Mouse (Mus musculus) frontal cortex, postnatal 10 days (tissue): ENCODE results near the gene Etl4.
"Not testable (repeated sequence)": the region's sequence is repeated elsewhere in the genome, so short reads cannot be mapped to it uniquely, and the experiment has no call there.

Experiments
- DNase-seq, 2 experiments: peaks; one replicate each; pipeline ENCODE4 v3.0.0; 2022; ENCODE audit warnings: low spot score in 2 of 2, mixed read lengths in 1 of 2

Gene Etl4

GRCm38 (mm10) chr2:20167566-20167965, 258.0 kb downstream of the Etl4 start:
- no peak for DNase-seq

GRCm38 (mm10) chr2:20168156-20168555, 258.6 kb downstream of the Etl4 start:
- no peak for DNase-seq

- DNase-seq = not testable (repeated sequence)
These were observed 267.0 kb downstream of the Etl4 start for GRCm38 (mm10) chr2:20176456-20177184.

- not testable (repeated sequence) for DNase-seq
These were observed 267.7 kb downstream of the Etl4 start for GRCm38 (mm10) chr2:20177236-20177635.

- DNase-seq = not testable (repeated sequence)
These were observed 271.0 kb downstream of the Etl4 start for GRCm38 (mm10) chr2:20180561-20180960.

- DNase-seq = not testable (repeated sequence)
These were observed 277.6 kb downstream of the Etl4 start for GRCm38 (mm10) chr2:20187223-20187622.

GRCm38 (mm10) chr2:20203011-20203410, 293.4 kb downstream of the Etl4 start:
- no peak for DNase-seq

- no peak for DNase-seq
These were observed 297.1 kb downstream of the Etl4 start for GRCm38 (mm10) chr2:20206647-20207046.

- no peak for DNase-seq
These were observed 299.2 kb downstream of the Etl4 start for GRCm38 (mm10) chr2:20208683-20209194.

- DNase-seq = no peak
These were observed 299.8 kb downstream of the Etl4 start for GRCm38 (mm10) chr2:20209359-20209758.

GRCm38 (mm10) chr2:20216275-20216674, 306.7 kb downstream of the Etl4 start:
- no peak for DNase-seq

- no peak for DNase-seq
These were observed 307.3 kb downstream of the Etl4 start for GRCm38 (mm10) chr2:20216686-20217437.

- DNase-seq = no peak
These were observed 321.8 kb downstream of the Etl4 start for GRCm38 (mm10) chr2:20231371-20231770.

GRCm38 (mm10) chr2:20248043-20248664, 338.6 kb downstream of the Etl4 start:
- DNase-seq = no peak

GRCm38 (mm10) chr2:20249403-20249802, 339.8 kb downstream of the Etl4 start:
- peak; percentile 46 to 60 for DNase-seq

- no peak for DNase-seq
These were observed 366.5 kb downstream of the Etl4 start for GRCm38 (mm10) chr2:20276124-20276523.

- no peak for DNase-seq
These were observed 372.3 kb downstream of the Etl4 start for GRCm38 (mm10) chr2:20281903-20282302.

- no peak for DNase-seq
These were observed 374.8 kb downstream of the Etl4 start for GRCm38 (mm10) chr2:20284425-20284824.

- no peak for DNase-seq
These were observed 381.6 kb downstream of the Etl4 start for GRCm38 (mm10) chr2:20290982-20291740.

- no peak for DNase-seq
These were observed 382.1 kb downstream of the Etl4 start for GRCm38 (mm10) chr2:20291741-20292110.

GRCm38 (mm10) chr2:20293336-20293735, 383.8 kb downstream of the Etl4 start:
- DNase-seq = peak; percentile 54 to 56

GRCm38 (mm10) chr2:20294596-20294995, 385.0 kb downstream of the Etl4 start:
- DNase-seq = no peak
